Mouse (Mus musculus) thymus, adult 2 months (tissue): ENCODE measurements at regions not wholly inside any gene's neighbourhood (a gene's known extent, or its start where the extent isn't known, plus 50 kb on each side); places are given as distances from the start of the nearest gene placed in this dataset.

ENCODE experiments used
- CTCF ChIP-seq: fragments of 200-500 bp; IDR thresholded peaks from 2 replicates; pipeline ENCODE4 v1.5.1; 2012; ENCODE audit warnings: mild to moderate bottlenecking, control low read depth, low read length, moderate library complexity, borderline replicate concordance; ENCODE audit not compliant: control insufficient read depth, poor library complexity, insufficient read depth; ENCODE audit errors: extremely low read depth
- POLR2A ChIP-seq: fragments of 200-500 bp; IDR thresholded peaks from 2 replicates; pipeline ENCODE4 v1.6.1; 2012; ENCODE audit warnings: mild to moderate bottlenecking, low read length, control low read depth, moderate library complexity; ENCODE audit not compliant: control insufficient read depth, poor library complexity, insufficient read depth; ENCODE audit errors: extremely low read depth

- TF ChIP-seq CTCF (no peak), POLR2A (no peak)
These were observed 111.9 kb upstream of the Cpsf6 start for GRCm38 (mm10) chr10:117491711-117492110.
